Mouse (Mus musculus) lung, embryonic 16.5 days (tissue): ENCODE measurements around the gene Hmga1. TPM values are rescaled to one million over a fixed set of nuclear protein-coding genes. Genes with fewer than 3 reads are reported as not detected.

Source experiments
- ATAC-seq: fragments of 200-750 bp; cut with Nextera tagmentation; 2 replicates; pipeline ENCODE4 v1.8.0; 2017; ENCODE audit warnings: low read depth, mild to moderate bottlenecking, moderate library complexity
- H3K27ac ChIP-seq: fragments of 300-500 bp; sonication (generic); 2 replicates; pipeline ENCODE4 v1.5.1; 2014; ENCODE audit warnings: mild to moderate bottlenecking, control low read depth, low read length
- H3K27me3 ChIP-seq: fragments of 300-500 bp; sonication (generic); 2 replicates; pipeline ENCODE4 v1.6.1; 2014; ENCODE audit warnings: low read depth, low read length, mixed read lengths; ENCODE audit not compliant: control insufficient read depth, insufficient read depth
- H3K36me3 ChIP-seq: fragments of 300-500 bp; sonication (generic); 2 replicates; pipeline ENCODE4 v1.6.1; 2014; ENCODE audit warnings: low read length; ENCODE audit not compliant: control insufficient read depth, insufficient read depth
- H3K4me1 ChIP-seq: fragments of 300-500 bp; sonication (generic); replicated peaks from 2 replicates; pipeline ENCODE4 v1.6.1; 2014; ENCODE audit warnings: low read length, mixed read lengths; ENCODE audit not compliant: control insufficient read depth, insufficient read depth
- H3K4me2 ChIP-seq: fragments of 300-500 bp; sonication (generic); 2 replicates; pipeline ENCODE4 v1.6.1; 2014; ENCODE audit warnings: low read depth, low read length, control low read depth
- H3K4me3 ChIP-seq: fragments of 300-500 bp; sonication (generic); 2 replicates; pipeline ENCODE4 v1.5.1; 2014; ENCODE audit warnings: mild to moderate bottlenecking, low read length, control low read depth
- H3K9ac ChIP-seq: fragments of 300-500 bp; sonication (generic); 2 replicates; pipeline ENCODE4 v1.6.1; 2014; ENCODE audit warnings: low read length, control low read depth
- H3K9me3 ChIP-seq: fragments of 300-500 bp; sonication (generic); 2 replicates; pipeline ENCODE4 v1.6.1; 2016; ENCODE audit warnings: low read length; ENCODE audit not compliant: control insufficient read depth
- WGBS: fragments of 180-500 bp; shearing (Covaris S2); extraction: QIAGEN DNeasy Blood & Tissue Kit; methylation state at CpG from one replicate; pipeline ENCODE4 v1.1.7; 2014; 5-methylcytosine and 5-hydroxymethylcytosine counted together
- polyA plus RNA-seq: library from polyadenylated mRNA; unstranded; fragments of >200 nt; fragmentation: Nextera tagmentation; extraction: Ambion mirVana; gene quantifications from 2 replicates; pipeline ENCODE4 v1.2.1, GENCODE M21; 2015

Hmga1 gene
- polyA plus RNA-seq, 1 experiment from 2014 or later = 215 TPM

- no peak overlapping the region for H3K27ac ChIP-seq
- no peak overlapping the region for H3K9ac ChIP-seq
- 87% methylated on average over 12 of the region's 12 CpGs for WGBS
- no peak overlapping the region for H3K4me2 ChIP-seq
- no peak overlapping the region for H3K4me3 ChIP-seq
- no peaks in the 10 kb centered on the region for H3K27me3 ChIP-seq
- peaks cover 8% of the 10 kb centered on the region for H3K4me1 ChIP-seq
- peaks cover 26% of the 10 kb centered on the region for H3K36me3 ChIP-seq
- ATAC-seq = no peak
- no peaks in the 10 kb centered on the region for H3K9me3 ChIP-seq
Observed at GRCm38 (mm10) chr17:27591826-27592564, 35.7 kb downstream of the Hmga1 start.

GRCm38 (mm10) chr17:27592565-27592910 lies 36.2 kb downstream of the Hmga1 start:
- Histone ChIP-seq H3K27me3 (no peaks in the 10 kb centered on the region), H3K4me3 (no peak overlapping the region), H3K4me2 (no peak overlapping the region), H3K9me3 (no peaks in the 10 kb centered on the region), H3K9ac (no peak overlapping the region), H3K36me3 (peaks cover 26% of the 10 kb centered on the region), H3K27ac (no peak overlapping the region), H3K4me1 (peaks cover 10% of the 10 kb centered on the region)
- ATAC-seq = no peak
- 94% methylated on average over 7 of the region's 7 CpGs for WGBS

GRCm38 (mm10) chr17:27595659-27596375 lies 39.5 kb downstream of the Hmga1 start:
- peaks cover 24% of the 10 kb centered on the region for H3K36me3 ChIP-seq
- H3K9ac ChIP-seq = no peak overlapping the region
- no peaks in the 10 kb centered on the region for H3K9me3 ChIP-seq
- H3K27me3 ChIP-seq = no peaks in the 10 kb centered on the region
- H3K27ac ChIP-seq = peak overlapping the region; percentile 33; the same call in 1 of the 2 replicates
- H3K4me2 ChIP-seq = no peak overlapping the region
- no peak overlapping the region for H3K4me3 ChIP-seq
- whole genome bisulfite sequencing = 67% methylated on average over 15 of the region's 15 CpGs
- ATAC-seq = no peak; the same call in 1 of the 2 replicates
- H3K4me1 ChIP-seq = peaks cover 10% of the 10 kb centered on the region

- 41% methylated on average over 21 of the region's 21 CpGs for WGBS
- no peak overlapping the region for H3K9ac ChIP-seq
Observed at GRCm38 (mm10) chr17:27596376-27597190, 40.3 kb downstream of the Hmga1 start.

GRCm38 (mm10) chr17:27600286-27600685 lies 44.0 kb downstream of the Hmga1 start:
- Histone ChIP-seq H3K4me2 (no peak overlapping the region), H3K9ac (no peak overlapping the region), H3K27ac (no peak overlapping the region), H3K27me3 (no peaks in the 10 kb centered on the region), H3K4me3 (no peak overlapping the region), H3K36me3 (peaks cover 7% of the 10 kb centered on the region), H3K4me1 (peaks cover 17% of the 10 kb centered on the region), H3K9me3 (no peaks in the 10 kb centered on the region)
- ATAC-seq = no peak
- 83% methylated on average over 3 of the region's 3 CpGs for WGBS

More at GRCm38 (mm10) chr17:27596376-27597190, 40.3 kb downstream of the Hmga1 start:
- Histone ChIP-seq H3K27ac (peak overlapping the region; percentile 33; the same call in 1 of the 2 replicates), H3K36me3 (peaks cover 24% of the 10 kb centered on the region), H3K9me3 (no peaks in the 10 kb centered on the region), H3K4me1 (peaks cover 10% of the 10 kb centered on the region), H3K4me3 (no peak overlapping the region), H3K27me3 (no peaks in the 10 kb centered on the region), H3K4me2 (no peak overlapping the region)
- ATAC-seq = peak; percentile 34; the same call in 1 of the 2 replicates

GRCm38 (mm10) chr17:27600869-27601268 lies 44.6 kb downstream of the Hmga1 start:
- Histone ChIP-seq H3K4me3 (no peak overlapping the region), H3K4me2 (no peak overlapping the region), H3K27ac (no peak overlapping the region), H3K27me3 (no peaks in the 10 kb centered on the region), H3K9me3 (no peaks in the 10 kb centered on the region), H3K4me1 (peaks cover 17% of the 10 kb centered on the region), H3K9ac (no peak overlapping the region), H3K36me3 (peaks cover 4% of the 10 kb centered on the region; the same call in 1 of the 2 replicates)
- no peak for ATAC-seq
- WGBS = 69% methylated on average over 5 of the region's 5 CpGs

- peaks cover under 1% of the 10 kb centered on the region; the same call in 1 of the 2 replicates for H3K36me3 ChIP-seq
- no peak overlapping the region for H3K4me3 ChIP-seq
- no peak overlapping the region for H3K27ac ChIP-seq
- no peaks in the 10 kb centered on the region for H3K9me3 ChIP-seq
- no peak overlapping the region for H3K4me2 ChIP-seq
- WGBS = 90% methylated on average over 2 of the region's 2 CpGs
- no peak overlapping the region for H3K9ac ChIP-seq
- no peak for ATAC-seq
- peaks cover 7% of the 10 kb centered on the region for H3K4me1 ChIP-seq
- no peaks in the 10 kb centered on the region for H3K27me3 ChIP-seq
Observed at GRCm38 (mm10) chr17:27603036-27603435, 46.7 kb downstream of the Hmga1 start.

- no peak; the same call in 1 of the 2 replicates for ATAC-seq
- Histone ChIP-seq H3K4me2 (no peak overlapping the region), H3K4me3 (no peak overlapping the region), H3K36me3 (peaks cover 3% of the 10 kb centered on the region; the same call in 1 of the 2 replicates), H3K4me1 (peaks cover 7% of the 10 kb centered on the region), H3K27me3 (no peaks in the 10 kb centered on the region), H3K9me3 (no peaks in the 10 kb centered on the region), H3K9ac (no peak overlapping the region), H3K27ac (no peak overlapping the region)
- 71% methylated on average over 21 of the region's 21 CpGs for WGBS
Observed at GRCm38 (mm10) chr17:27603522-27604234, 47.4 kb downstream of the Hmga1 start.
